Mouse (Mus musculus) heart, adult 2 months (tissue): ENCODE data around the gene Acot6. TPM values are rescaled to one million over a fixed set of nuclear protein-coding genes. Genes with fewer than 3 reads are reported as not detected.

Experiments
- DNase-seq, 2 experiments: peaks; one replicate each; pipeline ENCODE4 v3.0.0; 2021
- H3K27ac ChIP-seq: fragments of 200-600 bp; 2 replicates; pipeline ENCODE4 v1.8.1; 2022
- H3K27me3 ChIP-seq: fragments of 200-500 bp; 2 replicates; pipeline ENCODE4 v1.6.1; 2012; ENCODE audit warnings: mild to moderate bottlenecking, low read length, inconsistent platforms, mixed read lengths; ENCODE audit not compliant: control insufficient read depth, insufficient read depth
- H3K36me3 ChIP-seq: fragments of 200-500 bp; 2 replicates; pipeline ENCODE4 v1.6.1; 2012; ENCODE audit warnings: low read length, inconsistent platforms; ENCODE audit not compliant: control insufficient read depth, insufficient read depth
- H3K4me1 ChIP-seq: fragments of 200-500 bp; 2 replicates; pipeline ENCODE4 v1.6.1; 2011; ENCODE audit warnings: low read length; ENCODE audit not compliant: control insufficient read depth, insufficient read depth
- H3K4me3 ChIP-seq: fragments of 200-600 bp; 2 replicates; pipeline ENCODE4 v1.8.1; 2022
- H3K79me2 ChIP-seq: fragments of 200-500 bp; replicated peaks from 2 replicates; pipeline ENCODE4 v1.6.1; 2012; ENCODE audit warnings: mild to moderate bottlenecking, inconsistent platforms, low read length, moderate library complexity, mixed read lengths; ENCODE audit not compliant: control insufficient read depth, insufficient read depth
- H3K9ac ChIP-seq: fragments of 200-500 bp; 2 replicates; pipeline ENCODE4 v1.6.1; 2012; ENCODE audit warnings: low read depth, mild to moderate bottlenecking, control low read depth, inconsistent platforms, low read length, mixed read lengths
- CTCF ChIP-seq: fragments of 200-600 bp; IDR thresholded peaks from 2 replicates; pipeline ENCODE4 v1.8.1; 2022; ENCODE audit warnings: antibody characterized with exemption, mild to moderate bottlenecking, moderate library complexity
- EP300 ChIP-seq: fragments of 200-500 bp; IDR thresholded peaks from 2 replicates; pipeline ENCODE4 v1.6.1; 2011; ENCODE audit warnings: low read depth, low read length, control low read depth; ENCODE audit not compliant: insufficient read depth
- POLR2A ChIP-seq: fragments of 200-500 bp; IDR thresholded peaks from 2 replicates; pipeline ENCODE4 v1.6.1; 2011; ENCODE audit warnings: mild to moderate bottlenecking, low read depth, low read length, control low read depth; ENCODE audit not compliant: insufficient read depth
- WGBS: fragments of 180-500 bp; shearing (Covaris S2); methylation state at CpG from one replicate; pipeline ENCODE4 v1.1.7; 2018; 5-methylcytosine and 5-hydroxymethylcytosine counted together
- intact Hi-C: fragments of 180-260 bp; cut with DNase I; formaldehyde crosslinking; loops from one replicate; pipeline ENCODE4 v1.15.1; 2025
- polyA plus RNA-seq: library from polyadenylated mRNA; depleted of rRNA; stranded (reverse); fragments of >200 nt; gene quantifications from 2 replicates; pipeline ENCODE4 v1.2.3, GENCODE M21; 2012
- total RNA-seq, 2 experiments: library from RNA; stranded (reverse); gene quantifications; 2 replicates each; pipeline ENCODE4 v1.2.3; 2021

Gene Acot6
- total and polyA plus RNA-seq, 3 experiments: 1.5 to 2.2 (median 2.2) TPM

DNA sequence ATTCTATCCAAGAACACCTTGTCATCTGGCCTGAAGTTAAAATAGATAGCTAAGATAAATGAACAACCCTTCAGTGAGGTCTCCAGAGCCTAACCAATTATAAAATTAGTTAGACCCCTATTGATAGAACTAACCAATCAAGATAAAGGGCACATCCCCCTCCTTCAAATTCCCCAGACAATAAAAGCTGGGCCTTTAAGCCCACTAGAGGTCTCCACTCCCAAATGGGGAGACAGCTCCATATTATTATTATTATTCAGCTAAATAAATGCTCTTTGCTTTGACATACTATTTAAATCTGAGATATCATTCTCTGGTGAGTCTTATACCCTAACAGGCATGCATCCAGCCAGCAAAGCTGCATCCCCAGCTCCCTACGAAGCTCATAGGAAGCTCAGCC lies 9.5 kb downstream of the Acot6 start:
- WGBS: 88% methylated on average over 1 of the region's 1 CpGs
- Histone ChIP-seq H3K27me3 (no peaks in the 10 kb centered on the region), H3K36me3 (no peaks in the 10 kb centered on the region), H3K27ac (no peak overlapping the region), H3K9ac (no peak overlapping the region), H3K4me1 (peaks cover under 1% of the 10 kb centered on the region; the same call in 1 of the 2 replicates), H3K4me3 (no peak overlapping the region), H3K79me2 (no peaks in the 10 kb centered on the region)
- intact Hi-C loops: no loop called here
- no peak for DNase-seq
- TF ChIP-seq POLR2A (no peak), CTCF (0 out of 2 replicates have a peak, but pooled peaks have one; percentile 5), EP300 (no peak)

DNA sequence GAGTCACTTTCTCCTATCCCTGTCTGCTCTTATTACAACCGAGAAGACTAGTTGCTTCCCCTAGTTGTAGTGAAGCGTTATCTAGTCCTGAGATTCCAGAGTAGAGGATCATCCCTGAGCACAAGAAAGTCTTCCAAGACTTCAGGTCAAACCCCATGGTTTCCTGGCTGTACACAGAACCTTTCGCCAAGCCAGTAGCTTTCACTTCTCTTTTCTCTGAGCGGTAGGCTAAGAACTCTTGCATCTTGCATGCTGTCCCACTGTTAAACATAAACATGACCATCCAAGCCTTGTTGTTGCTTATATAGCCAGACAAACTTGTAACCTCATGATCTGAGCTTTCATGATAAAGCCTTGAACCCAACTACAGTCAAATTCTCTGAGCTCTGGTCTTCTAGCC lies 10.4 kb downstream of the Acot6 start:
- H3K4me1 ChIP-seq: peaks cover 1% of the 10 kb centered on the region; the same call in 1 of the 2 replicates
- no peaks in the 10 kb centered on the region for H3K79me2 ChIP-seq
- H3K4me3 ChIP-seq: no peak overlapping the region
- H3K9ac ChIP-seq: no peak overlapping the region
- TF ChIP-seq POLR2A (no peak), CTCF (no peak), EP300 (no peak)
- DNase-seq: no peak
- H3K27me3 ChIP-seq: no peaks in the 10 kb centered on the region
- H3K36me3 ChIP-seq: no peaks in the 10 kb centered on the region
- no peak overlapping the region for H3K27ac ChIP-seq
- WGBS: 89% methylated on average over 4 of the region's 4 CpGs
- intact Hi-C loops: no loop called here

DNA sequence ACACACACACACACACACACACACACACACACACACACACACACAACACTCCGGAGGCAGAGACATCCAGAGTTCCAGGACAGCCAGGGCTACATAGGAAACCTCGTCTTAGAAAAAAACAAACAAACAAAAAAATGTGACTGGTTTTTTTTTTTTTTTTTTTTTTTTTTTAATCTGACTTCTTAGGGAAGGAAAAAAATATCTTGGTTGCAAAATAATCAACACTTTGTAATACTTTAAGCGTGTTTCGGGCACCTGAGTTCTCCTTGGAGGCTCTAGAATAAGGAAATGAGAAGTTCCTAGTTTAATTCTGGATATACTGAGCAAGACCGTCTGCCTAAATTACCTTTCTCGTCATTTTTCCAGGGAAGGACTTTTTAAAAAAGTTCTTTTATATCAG lies 13.2 kb downstream of the Acot6 start:
- H3K79me2 ChIP-seq: no peaks in the 10 kb centered on the region
- no peak overlapping the region for H3K9ac ChIP-seq
- no peak overlapping the region for H3K27ac ChIP-seq
- no peaks in the 10 kb centered on the region for H3K27me3 ChIP-seq
- no peaks in the 10 kb centered on the region for H3K36me3 ChIP-seq
- H3K4me1 ChIP-seq: peaks cover 1% of the 10 kb centered on the region; the same call in 1 of the 2 replicates
- intact Hi-C loops: no loop called here
- H3K4me3 ChIP-seq: peak overlapping the region; percentile 60
- no peak for DNase-seq
- whole genome bisulfite sequencing: 31% methylated on average over 6 of the region's 6 CpGs
- no peak for TF ChIP-seq CTCF
- no peak for TF ChIP-seq POLR2A
- TF ChIP-seq EP300: no peak

DNA sequence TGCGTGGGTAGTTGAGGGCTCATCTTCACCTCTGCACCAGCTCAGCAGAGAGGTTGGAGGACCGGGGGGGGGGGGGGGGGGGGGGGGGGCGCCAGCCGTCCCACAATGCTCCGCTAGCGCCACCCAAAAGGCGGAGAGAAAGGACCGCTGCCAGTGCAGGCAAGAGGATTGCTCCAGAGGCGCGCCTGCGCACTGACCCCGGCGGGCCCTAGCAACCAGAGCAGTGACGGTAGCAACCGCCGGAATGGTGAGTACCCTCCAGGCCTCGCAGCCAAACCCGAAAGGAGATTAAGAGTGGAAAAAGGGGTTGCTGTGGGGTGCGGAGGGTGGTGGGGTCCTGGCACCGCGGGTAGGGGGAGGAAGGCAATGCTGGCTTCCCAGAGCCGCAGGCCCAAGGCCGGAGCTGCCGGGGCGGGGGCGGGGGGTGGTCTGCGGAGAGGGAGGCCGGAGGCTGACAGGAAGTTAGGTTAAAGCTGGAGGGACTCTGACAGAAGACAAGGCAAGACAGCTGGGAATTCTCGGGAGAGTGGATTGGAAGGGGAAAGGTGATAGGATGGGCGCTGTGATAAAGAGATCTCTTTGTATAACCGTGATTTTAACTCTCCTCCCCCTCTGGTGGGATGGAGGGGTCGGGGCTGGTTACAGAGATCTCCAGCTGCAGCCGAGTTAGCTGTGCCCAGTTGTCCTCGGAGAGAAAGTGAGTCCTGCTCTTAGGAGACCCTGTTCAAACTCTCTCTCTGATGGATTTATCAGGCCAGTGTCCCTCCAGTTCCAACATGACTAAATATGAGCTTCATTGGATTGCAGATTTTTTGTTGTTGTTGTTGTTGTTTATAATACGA lies 13.9 kb downstream of the Acot6 start, which contains the start of gene Dnal1:
TSS of gene Dnal1 (plus strand) at position 214 of the 842 bp plus-strand sequence.
- DNase-seq: peak; percentile 89 to 91
- no peaks in the 10 kb centered on the region for H3K27me3 ChIP-seq
- WGBS: 2% methylated on average over 30 of the region's 35 CpGs
- H3K4me1 ChIP-seq: peaks cover 1% of the 10 kb centered on the region; the same call in 1 of the 2 replicates
- TF ChIP-seq CTCF (0 out of 2 replicates have a peak, but pooled peaks have one; percentile 19), EP300 (no peak), POLR2A (no peak)
- peak within 1 kb of the TSS; percentile 61 for H3K9ac ChIP-seq
- H3K79me2 ChIP-seq: no peaks in the 10 kb centered on the region
- no peaks in the 10 kb centered on the region for H3K36me3 ChIP-seq
- H3K27ac ChIP-seq: peak within 1 kb of the TSS; percentile 16
- H3K4me3 ChIP-seq: peak within 1 kb of the TSS; percentile 60
- intact Hi-C loops: no loop called here

DNA sequence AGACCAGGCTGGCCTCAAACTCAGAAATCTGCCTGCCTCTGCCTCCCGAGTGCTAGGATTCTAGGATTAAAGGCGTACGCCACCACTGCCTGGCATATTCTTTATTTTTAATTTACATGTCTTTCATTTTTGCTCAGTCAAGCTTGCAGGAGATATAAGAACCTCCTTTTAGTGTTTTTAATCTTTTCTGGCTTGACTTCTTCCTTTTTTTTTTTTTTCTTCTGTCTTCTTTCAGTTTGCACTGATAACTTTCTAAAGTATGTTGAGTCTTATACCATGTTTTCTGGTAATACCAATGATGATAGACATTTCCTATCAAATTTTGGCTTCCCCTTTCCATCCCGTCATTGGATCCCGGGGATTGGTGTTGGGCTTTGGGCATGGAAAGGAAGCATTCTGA lies 19.1 kb downstream of the Acot6 start:
- no peak overlapping the region for H3K4me3 ChIP-seq
- no peak overlapping the region for H3K27ac ChIP-seq
- intact Hi-C loops: no loop called here
- H3K79me2 ChIP-seq: no peaks in the 10 kb centered on the region
- TF ChIP-seq CTCF (no peak), POLR2A (no peak), EP300 (no peak)
- H3K4me1 ChIP-seq: peaks cover 1% of the 10 kb centered on the region; the same call in 1 of the 2 replicates
- no peak for DNase-seq
- H3K27me3 ChIP-seq: no peaks in the 10 kb centered on the region
- no peak overlapping the region for H3K9ac ChIP-seq
- H3K36me3 ChIP-seq: no peaks in the 10 kb centered on the region
- 93% methylated on average over 5 of the region's 5 CpGs for WGBS

DNA sequence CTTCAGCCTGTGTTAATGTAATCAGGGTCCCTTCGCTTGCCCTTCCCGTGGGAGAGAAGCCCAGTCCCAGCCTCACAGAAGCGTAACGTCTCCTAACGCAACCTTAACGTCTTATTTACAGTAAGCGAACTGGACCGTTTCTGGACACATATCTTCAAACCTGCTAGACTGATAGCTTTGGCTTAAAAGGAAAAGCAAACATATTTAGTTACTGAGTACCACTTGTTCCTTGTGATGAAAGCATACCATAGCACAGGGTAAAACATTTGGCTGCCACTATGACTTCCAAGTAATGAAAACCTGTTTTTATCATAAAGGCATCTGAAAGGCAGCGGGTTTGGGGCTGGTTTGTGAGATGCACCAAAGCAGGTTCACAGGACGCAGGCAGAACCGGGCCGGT lies 25.4 kb downstream of the Acot6 start:
- DNase-seq: no peak
- Histone ChIP-seq H3K4me3 (no peak overlapping the region), H3K27me3 (no peaks in the 10 kb centered on the region), H3K9ac (no peak overlapping the region), H3K4me1 (no peaks in the 10 kb centered on the region), H3K79me2 (no peaks in the 10 kb centered on the region), H3K36me3 (no peaks in the 10 kb centered on the region), H3K27ac (no peak overlapping the region)
- intact Hi-C loops: no loop called here
- TF ChIP-seq POLR2A: no peak
- TF ChIP-seq EP300: no peak
- no peak for TF ChIP-seq CTCF
- 77% methylated on average over 12 of the region's 12 CpGs for WGBS
